Mouse (Mus musculus): Measurements from ENCODE around the gene Lrfn3.
A peak's percentile ranks its signal among the peaks of the same experiment; 100 is the strongest.

Lrfn3 gene

DNA sequence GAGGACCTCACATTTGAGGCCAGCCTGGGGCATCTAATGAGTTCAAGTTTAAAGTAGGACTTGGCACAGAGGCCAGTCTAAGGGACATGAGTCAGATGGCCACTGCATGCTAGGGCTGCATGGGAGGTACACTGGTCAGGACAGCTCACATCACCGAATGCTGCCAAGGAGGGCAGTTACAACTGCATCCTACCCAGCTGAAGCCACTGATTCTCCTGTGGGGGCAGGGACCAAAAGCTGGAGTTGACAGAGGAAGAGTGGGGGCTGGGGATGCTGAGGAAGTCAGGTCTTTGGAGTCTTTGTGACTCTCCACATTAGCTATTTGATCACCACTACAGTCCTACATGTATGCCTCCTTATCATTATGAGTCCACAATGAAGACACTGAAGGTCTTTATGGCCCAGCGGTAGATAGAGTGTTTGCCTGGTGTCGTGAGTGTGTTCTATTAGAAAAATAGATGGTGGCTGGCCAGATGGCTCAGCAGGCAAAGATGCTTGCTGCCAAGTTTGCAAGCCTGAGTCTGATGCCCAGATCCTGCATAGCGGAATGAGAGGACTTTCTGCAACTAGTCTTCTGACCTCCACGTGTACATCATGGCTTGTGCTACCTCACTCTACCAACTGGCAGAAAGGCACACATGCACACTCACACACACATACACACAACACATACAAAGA, 23.0 kb downstream of the Lrfn3 start:
- no peak for DNase-seq

DNA sequence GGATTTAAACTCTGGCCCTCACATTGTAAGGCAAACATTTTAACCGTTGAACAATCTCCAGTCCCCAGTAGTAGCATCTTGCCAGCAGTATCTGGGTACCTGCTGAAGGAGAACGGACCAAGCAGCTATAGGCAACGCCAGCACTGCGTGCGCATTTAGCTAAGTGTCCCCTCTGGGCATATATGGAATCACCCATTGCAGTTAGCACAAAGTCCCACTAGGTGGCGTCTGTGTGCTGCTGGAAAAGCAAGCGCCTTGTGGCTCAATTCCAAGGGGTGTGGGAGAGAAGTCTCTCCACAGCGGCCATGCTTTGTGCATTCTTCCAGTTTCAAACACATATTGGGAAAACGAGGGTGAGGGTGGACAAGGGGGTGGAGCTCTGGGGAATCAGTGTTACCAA, 26.2 kb downstream of the Lrfn3 start:
- DNase-seq, result peak; percentile 94

- DNase-seq, result no peak
These were observed 26.9 kb downstream of the Lrfn3 start for GRCm38 (mm10) chr7:30335688-30336087.

- no peak for DNase-seq
These were observed 28.0 kb downstream of the Lrfn3 start for GRCm38 (mm10) chr7:30334563-30334962.

GRCm38 (mm10) chr7:30333436-30333835, 29.1 kb downstream of the Lrfn3 start:
- DNase-seq, result peak; percentile 79

DNA sequence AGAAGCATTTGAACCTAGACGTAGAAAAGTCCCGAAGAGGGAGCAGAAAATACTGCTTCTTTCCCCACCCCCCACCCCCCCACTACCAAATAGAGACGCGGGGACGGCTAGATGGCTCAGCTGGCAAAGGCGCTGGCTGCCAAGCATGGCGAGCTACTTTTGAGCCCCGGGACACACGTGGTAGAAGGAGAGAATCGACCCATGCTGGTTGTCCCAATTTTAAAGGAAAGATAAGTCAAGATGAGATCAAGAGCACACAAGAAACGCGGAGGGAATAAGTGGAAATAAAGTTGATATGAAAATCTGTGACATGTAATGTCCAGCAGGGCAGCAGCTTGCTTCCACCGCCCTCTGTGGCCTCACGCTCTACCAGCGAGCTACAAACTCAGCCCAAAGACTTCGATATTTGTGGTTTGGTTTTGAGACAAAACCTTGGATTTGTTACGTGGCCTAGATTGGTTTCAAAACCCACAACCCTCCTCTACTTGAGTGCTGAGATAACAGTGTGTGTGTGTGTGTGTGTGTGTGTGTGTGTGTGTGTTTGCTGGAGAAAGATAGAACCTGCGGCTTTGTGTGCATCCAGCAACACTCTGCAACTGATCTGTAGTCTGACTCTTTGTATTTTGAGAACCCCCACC, 29.8 kb downstream of the Lrfn3 start:
- DNase-seq, result no peak

GRCm38 (mm10) chr7:30331887-30332286, 30.7 kb downstream of the Lrfn3 start:
- DNase-seq, result peak; percentile 89

- DNase-seq, result no peak
These were observed 34.2 kb downstream of the Lrfn3 start for GRCm38 (mm10) chr7:30328379-30328778.

DNA sequence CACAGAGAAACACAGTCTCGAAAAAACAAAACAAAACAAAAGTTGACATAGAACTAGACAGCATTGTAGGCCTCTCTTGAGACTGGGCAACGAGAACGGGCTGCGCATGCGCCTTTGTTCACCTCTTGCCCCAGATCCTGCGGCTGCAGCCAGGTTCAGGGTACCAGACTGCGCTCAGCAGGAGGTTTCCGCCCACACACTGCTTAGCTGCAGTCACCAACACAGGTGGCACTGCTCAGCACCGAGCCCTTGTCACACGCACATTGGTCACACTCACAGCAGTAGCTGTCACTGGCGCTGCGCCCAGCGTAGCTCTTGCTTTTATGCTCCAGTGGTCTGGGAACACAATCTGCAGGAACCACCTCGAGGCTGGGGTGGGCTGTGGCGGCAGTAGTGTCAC, 35.4 kb downstream of the Lrfn3 start:
- DNase-seq, result peak; percentile 66

DNA sequence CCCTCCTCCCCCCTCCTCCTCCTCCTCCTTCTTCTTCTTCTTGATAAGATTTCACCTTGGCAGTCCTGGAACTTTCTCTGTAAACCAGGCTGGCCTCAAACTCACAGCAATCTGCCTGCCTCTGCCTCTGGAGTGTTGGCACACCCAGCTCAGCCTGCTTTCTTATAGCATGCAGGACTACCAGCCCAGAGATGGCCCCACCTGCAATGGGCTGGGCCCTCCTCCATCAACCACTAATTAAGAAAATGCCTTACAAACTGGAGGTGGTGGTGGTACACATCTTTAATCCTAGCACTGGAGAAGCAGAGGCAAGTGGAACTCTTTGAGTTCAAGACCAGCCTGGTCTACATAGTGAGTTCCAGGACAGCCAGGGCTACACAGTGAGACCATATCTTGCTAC, 36.1 kb downstream of the Lrfn3 start:
- no peak for DNase-seq

GRCm38 (mm10) chr7:30325364-30325763, 37.2 kb downstream of the Lrfn3 start:
- DNase-seq, result peak; percentile 64

- DNase-seq, result no peak
These were observed 38.1 kb downstream of the Lrfn3 start for GRCm38 (mm10) chr7:30324300-30324944.

DNA sequence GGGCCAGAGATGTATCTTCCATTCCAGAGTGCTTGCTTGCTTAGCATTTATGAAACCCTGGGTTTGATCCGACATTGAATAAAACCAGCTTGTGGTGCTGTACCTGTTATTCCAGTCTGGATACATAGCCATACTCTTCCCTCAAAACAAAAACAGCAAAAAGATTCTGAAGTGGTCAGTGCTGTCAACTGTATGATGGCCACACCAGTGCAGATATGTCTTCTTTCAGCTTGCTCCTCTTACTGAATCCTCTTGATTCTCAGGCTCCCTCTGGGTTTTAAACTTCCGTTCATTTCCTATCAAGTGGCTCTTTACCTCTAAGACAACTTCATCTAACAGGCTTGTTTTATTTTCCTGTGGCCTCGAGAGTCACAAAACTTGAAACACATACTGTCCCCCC, 38.8 kb downstream of the Lrfn3 start, which contains the start of gene Sdhaf1:
Gene Sdhaf1, minus strand, starts transcription at position 101 of the 400 bp plus-strand sequence.
- no peak for DNase-seq

GRCm38 (mm10) chr7:30322865-30323264, 39.7 kb downstream of the Lrfn3 start:
- DNase-seq, result no peak

GRCm38 (mm10) chr7:30322285-30322667, 40.3 kb downstream of the Lrfn3 start:
- peak; percentile 99 for DNase-seq

DNA sequence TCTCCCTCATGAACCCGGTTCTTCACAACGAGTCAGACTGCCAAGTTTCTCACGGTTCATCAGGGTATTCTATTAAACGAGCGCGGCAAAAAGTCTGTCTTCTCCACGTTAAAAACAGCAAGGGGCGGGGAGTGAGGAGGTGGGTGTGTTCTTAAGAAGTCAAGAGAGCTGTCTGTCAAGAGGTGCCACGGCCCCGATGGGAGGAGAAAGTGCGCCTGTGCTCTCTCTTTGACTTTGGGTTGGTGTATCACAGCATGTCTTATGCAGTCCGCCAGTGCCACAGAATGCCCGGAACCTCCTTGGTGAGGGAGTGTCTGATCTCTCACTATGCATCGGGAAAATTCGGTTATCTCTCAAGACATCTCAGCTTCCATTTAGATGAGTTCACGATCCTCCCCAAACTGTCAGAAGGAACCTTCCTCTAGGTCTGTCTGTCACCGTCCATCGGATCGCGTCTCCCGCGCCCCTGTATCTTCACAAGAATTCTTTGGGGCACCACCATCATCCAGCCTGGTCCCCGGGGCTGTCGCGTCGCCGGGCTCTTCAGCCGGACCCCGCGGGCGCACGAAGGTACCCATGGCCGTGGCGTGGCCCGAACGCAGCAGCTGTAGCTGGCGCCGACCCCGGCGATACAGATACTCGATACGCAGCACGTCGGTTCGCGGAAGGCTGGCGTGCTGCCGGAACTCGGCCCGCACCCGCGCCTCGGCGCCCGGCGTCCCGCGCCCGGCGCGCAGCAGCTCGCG, 40.9 kb downstream of the Lrfn3 start, which contains the start of gene E130208F15Rik:
Gene E130208F15Rik, plus strand, starts transcription at position 202 of the 746 bp plus-strand sequence.
- peak; percentile 89 for DNase-seq

DNA sequence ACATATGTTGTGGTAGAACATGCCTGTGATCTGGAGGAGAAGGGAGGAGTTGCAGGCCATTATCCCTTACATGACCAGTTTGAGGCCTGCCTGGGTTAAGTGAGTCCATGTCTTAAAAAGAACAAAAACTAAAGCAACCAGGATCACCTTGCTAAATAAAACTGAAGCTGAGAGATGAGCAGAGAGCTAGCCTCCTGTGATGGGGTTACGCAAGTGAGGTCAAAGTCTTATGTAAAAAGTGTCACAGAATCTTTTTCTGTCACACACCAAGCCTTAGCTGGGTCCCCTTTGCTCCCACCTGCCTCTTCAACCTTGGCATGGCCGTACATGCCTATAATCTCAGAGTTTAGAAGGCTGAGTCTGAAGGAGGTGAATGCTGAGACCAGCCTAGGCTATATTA, 41.6 kb downstream of the Lrfn3 start:
- DNase-seq, result no peak

DNA sequence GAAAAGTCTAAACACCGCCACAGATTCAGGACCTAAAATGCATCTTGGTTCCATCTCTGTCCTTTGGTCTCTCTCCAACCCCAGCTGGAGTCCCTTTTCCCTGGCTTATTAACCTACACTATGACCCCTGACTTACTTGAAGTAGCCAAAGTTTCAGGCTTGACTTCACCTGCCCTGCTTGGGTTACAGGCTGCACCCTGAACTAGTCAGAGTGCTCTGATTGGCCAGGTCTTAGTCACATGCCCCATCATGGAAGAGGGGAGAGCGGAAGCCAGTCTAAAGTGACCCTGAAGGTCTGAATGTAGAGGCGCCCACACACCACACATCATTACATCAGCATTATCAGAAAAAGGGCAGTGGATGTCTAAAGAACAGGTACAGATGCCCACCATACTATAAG, 44.4 kb downstream of the Lrfn3 start:
- DNase-seq, result no peak

DNA sequence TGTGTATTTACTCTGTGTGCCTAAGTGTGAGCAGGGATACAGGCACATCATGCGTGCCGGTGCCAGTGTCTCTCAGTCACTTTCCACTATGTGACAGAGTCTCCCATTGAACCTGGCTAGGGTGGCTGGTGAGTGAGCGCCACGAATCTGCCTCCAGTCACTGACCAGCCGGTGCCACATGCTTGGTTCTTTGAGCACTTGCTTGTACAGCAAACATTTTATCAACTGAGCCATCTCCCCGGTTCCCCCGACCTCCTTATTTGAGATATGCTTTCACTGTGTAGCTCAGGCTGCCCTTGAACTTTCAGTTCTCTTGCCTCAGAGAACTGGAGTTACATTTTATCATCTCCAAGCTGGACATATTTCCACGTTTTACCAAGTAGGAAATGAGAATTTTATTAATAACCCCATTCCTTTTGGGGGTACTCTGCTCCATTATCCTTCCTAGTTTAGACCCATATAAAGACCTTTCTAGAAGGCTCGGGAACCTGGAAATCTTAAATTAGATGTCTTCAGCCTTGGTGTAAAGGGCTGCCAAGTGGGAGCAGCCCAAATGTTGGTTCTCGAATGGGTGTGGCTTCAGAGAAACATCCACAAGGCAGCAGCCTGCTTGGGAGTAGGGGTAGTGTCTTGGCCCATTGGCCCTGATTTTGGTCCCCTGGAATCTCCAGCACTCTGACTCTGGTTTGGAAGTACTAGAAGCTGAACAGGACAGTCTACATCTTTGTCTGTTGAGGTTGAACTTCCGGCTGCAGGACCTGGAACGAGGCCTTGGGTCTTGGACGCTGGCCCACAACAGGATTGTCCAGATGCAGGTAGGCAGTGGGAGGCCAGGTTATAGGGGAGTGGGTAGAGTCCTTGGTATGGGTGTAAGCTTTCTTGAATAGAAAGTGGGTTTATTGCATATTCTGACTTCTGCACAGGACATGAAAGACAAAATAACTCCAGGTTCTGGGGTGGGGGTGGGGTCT, 46.7 kb downstream of the Lrfn3 start:
- no peak for DNase-seq

GRCm38 (mm10) chr7:30314721-30315155, 47.8 kb downstream of the Lrfn3 start, which contains the start of gene Syne4:
Syne4 (plus strand) TSS chr7:30314807.
- no peak for DNase-seq

- DNase-seq, result no peak
These were observed 48.8 kb downstream of the Lrfn3 start for GRCm38 (mm10) chr7:30313666-30314320.
